Mouse (Mus musculus): ENCODE measurements at regions not wholly inside any gene's neighbourhood (a gene's known extent, or its start where the extent isn't known, plus 50 kb on each side); places are given as distances from the start of the nearest gene placed in this dataset.

DNA sequence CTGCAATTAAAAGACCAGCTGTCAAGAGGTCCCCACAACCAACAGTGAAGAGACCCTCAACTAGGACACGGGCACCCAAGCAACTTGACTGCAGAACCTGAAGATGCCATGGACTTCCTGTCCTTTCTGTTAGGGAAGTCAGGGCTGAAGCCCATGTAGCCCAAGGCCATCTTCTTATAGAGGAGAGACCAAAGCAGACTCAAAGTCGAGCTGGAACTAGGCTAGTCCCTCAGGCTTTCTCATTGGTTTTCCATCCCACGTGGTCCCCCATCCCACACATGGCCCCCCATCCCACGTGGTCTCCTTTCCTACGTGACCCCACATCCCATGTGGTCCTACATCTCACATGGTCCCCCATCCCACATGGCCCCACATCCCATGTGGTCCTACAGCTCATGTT is 125.1 kb upstream of the Haao start:
- TF ChIP-seq CTCF (conservative IDR thresholded peaks at IDR 0.05; ENCODE audit: insufficient read depth, insufficient read length, low read depth, low read length) (no peak), POLR2A (IDR thresholded peaks at IDR 0.05; ENCODE audit: low read depth, low read length) (no peak)
